Mouse (Mus musculus) G1E (cell line): ENCODE data around the gene Strbp. TPM values are rescaled to one million over a fixed set of nuclear protein-coding genes. Genes with fewer than 3 reads are reported as not detected.

Experiments used
- ATAC-seq: 2 replicates; pipeline ENCODE4 v1.8.0; 2016; ENCODE audit warnings: mild to moderate bottlenecking; ENCODE audit not compliant: insufficient number of reproducible peaks, poor library complexity, low FRiP score, severe bottlenecking; ENCODE audit errors: extremely low read depth
- DNase-seq: peaks from one replicate; pipeline ENCODE4 v3.0.0; 2012; ENCODE audit warnings: low spot score
- H3K27me3 ChIP-seq: 2 replicates; pipeline ENCODE4 v1.6.1; 2012; ENCODE audit warnings: mild to moderate bottlenecking, low read length, inconsistent platforms; ENCODE audit not compliant: insufficient read depth
- H3K36me3 ChIP-seq: replicated peaks from 2 replicates; pipeline ENCODE3; 2012; ENCODE audit warnings: mild to moderate bottlenecking, inconsistent platforms
- H3K4me1 ChIP-seq: 2 replicates; pipeline ENCODE4 v1.6.1; 2012; ENCODE audit warnings: low read depth, low read length, inconsistent platforms, mixed read lengths; ENCODE audit not compliant: insufficient read depth
- H3K4me3 ChIP-seq: 2 replicates; pipeline ENCODE4 v1.5.1; 2012; ENCODE audit warnings: low read depth, mild to moderate bottlenecking, inconsistent platforms, low read length, moderate library complexity, mixed read lengths
- H3K9me3 ChIP-seq: replicated peaks from 2 replicates; pipeline ENCODE4 v1.6.1; 2012; ENCODE audit warnings: inconsistent platforms
- CTCF ChIP-seq: IDR thresholded peaks from 2 replicates; pipeline ENCODE4 v1.5.1; 2012; ENCODE audit warnings: low read depth, low read length, inconsistent platforms, mixed read lengths
- GATA1 ChIP-seq: IDR thresholded peaks from 2 replicates; pipeline ENCODE4 v1.6.1; 2012; ENCODE audit warnings: borderline replicate concordance, low read length, inconsistent platforms, mixed read lengths
- GATA2 ChIP-seq: IDR thresholded peaks from 2 replicates; pipeline ENCODE4 v1.6.1; 2012; ENCODE audit warnings: low read depth, low read length, inconsistent platforms, borderline replicate concordance
- POLR2AphosphoS5 ChIP-seq: IDR thresholded peaks from 2 replicates; pipeline ENCODE4 v1.6.1; 2012; ENCODE audit warnings: low read depth, low read length, inconsistent platforms; ENCODE audit not compliant: insufficient replicate concordance
- TAL1 ChIP-seq: conservative IDR thresholded peaks from 2 replicates; pipeline ENCODE4 v1.6.1; 2012; ENCODE audit warnings: low read depth, low read length, inconsistent platforms, mixed read lengths
- polyA plus RNA-seq: library from polyadenylated mRNA; stranded (reverse); fragments of >175 nt; gene quantifications from 2 replicates; pipeline ENCODE4 v1.2.3, GENCODE M21; 2012
- total RNA-seq, 2 experiments: library from RNA; stranded (forward) in 1 of 2; stranded (reverse) in 1 of 2; fragments of 200-1000 nt in 1 of 2; fragments of >200 nt in 1 of 2; fragmentation: Nextera tagmentation in 1 of 2; gene quantifications; 2 replicates each; pipeline ENCODE4 v1.2.3; 2014 to 2017

Strbp gene
- total and polyA plus RNA-seq, 3 experiments, result 26.8 to 79.2 (median 52.9) TPM

DNA sequence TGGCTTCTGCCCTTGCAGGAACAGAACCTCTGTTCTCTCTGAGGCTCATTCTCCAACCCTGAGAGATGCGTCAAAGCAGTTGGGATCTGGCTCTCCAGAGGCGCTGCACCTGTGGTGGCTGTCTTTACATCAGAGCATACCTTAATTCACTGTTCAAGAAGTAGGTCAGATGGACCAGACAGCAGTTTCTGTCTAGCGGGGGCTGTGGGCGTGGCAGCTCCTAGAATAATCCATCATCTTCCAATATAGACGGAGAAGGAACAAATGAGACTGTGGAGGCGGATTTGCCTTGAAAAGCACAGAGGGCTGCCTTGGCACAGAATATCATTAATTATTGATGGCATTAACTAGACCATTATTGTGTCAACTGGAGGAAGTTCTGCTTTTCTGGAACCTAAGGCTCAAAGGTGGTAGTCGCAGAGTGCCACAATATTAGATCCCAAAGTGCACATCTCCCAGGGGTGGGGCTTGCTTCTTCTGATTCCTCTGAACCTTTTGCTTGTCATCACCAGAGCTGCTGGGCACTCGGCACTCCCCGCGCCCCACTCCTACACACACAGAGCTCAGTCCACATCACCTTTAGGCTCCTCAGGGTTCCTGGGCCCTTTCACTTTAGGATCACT is 41.2 kb upstream of the Strbp start:
- Histone ChIP-seq H3K36me3 (no peaks in the 10 kb centered on the region), H3K4me1 (0 out of 2 replicates have a peak, but pooled peaks cover 2% of the 10 kb centered on the region), H3K27me3 (peaks cover 33% of the 10 kb centered on the region), H3K4me3 (no peak overlapping the region), H3K9me3 (no peaks in the 10 kb centered on the region)
- ATAC-seq (no peak), DNase-seq (no peak)
- no peak for TF ChIP-seq CTCF
- TF ChIP-seq GATA2, result no peak
- no peak for TF ChIP-seq TAL1
- TF ChIP-seq POLR2AphosphoS5, result no peak
- no peak for TF ChIP-seq GATA1

DNA sequence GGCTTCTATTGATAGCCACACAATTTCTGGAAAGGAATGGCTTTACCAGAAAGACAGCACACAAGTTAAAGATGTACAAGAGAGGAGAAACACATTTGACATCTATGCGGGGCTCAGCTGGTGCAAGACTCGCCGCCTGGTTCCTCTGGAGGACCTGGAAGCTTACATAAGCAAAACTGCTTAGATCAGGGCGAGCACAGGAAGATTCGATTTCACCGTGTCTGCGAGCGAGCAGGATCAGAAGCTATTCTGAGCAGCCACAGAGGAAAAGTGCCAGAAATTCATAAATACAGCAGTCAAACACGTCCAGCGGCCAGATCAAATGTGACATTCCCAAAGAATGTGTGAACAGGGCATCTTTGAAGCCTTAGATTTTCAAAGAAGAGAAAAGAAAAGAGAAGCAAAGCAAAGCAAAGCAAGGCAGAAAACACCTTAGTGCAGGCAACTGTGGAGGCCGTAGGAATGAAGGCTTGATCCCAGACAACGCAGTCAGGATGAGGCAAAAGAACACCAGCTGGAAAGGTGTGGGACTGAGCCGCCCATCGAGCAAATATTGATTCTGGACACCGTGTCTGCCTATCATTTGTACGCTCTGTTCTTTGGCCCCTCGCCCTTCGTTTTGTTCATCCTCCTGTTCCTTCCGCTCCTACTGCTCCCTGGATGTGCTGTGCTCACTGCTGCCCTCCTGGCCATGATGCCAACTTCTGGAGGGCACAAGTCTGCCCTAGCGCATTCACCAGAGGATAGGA is 38.3 kb upstream of the Strbp start:
- TF ChIP-seq GATA2 (no peak), TAL1 (no peak), GATA1 (no peak), POLR2AphosphoS5 (no peak), CTCF (no peak)
- no peak for ATAC-seq
- H3K9me3 ChIP-seq, result no peaks in the 10 kb centered on the region
- H3K27me3 ChIP-seq, result peaks cover 31% of the 10 kb centered on the region
- H3K4me1 ChIP-seq, result 0 out of 2 replicates have a peak, but pooled peaks cover 2% of the 10 kb centered on the region
- no peaks in the 10 kb centered on the region for H3K36me3 ChIP-seq
- DNase-seq, result no peak
- H3K4me3 ChIP-seq, result no peak overlapping the region

DNA sequence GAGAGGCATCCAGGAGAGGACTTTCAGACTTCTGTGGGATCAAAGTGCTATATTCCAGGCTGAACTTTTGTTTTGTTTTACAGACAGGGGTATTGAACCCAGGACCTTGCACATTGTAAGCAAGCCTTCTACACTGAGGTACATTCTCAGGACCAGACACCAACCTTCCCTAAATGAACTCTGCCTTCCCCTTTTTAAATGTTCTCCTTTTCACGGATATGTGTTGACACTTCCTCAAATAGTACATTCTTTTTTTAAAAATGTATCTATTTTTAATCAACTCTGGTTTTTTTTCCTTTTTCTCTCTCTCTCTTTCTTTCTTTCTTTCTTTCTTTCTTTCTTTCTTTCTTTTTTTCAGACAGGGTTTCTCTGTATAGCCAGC is 32.1 kb upstream of the Strbp start:
- TF ChIP-seq GATA2 (no peak), POLR2AphosphoS5 (no peak), TAL1 (no peak), GATA1 (no peak), CTCF (no peak)
- no peak overlapping the region for H3K4me3 ChIP-seq
- DNase-seq (no peak), ATAC-seq (no peak)
- peaks cover 28% of the 10 kb centered on the region for H3K27me3 ChIP-seq
- H3K9me3 ChIP-seq, result no peaks in the 10 kb centered on the region
- H3K4me1 ChIP-seq, result peaks cover 7% of the 10 kb centered on the region; the same call in 1 of the 2 replicates
- H3K36me3 ChIP-seq, result no peaks in the 10 kb centered on the region

DNA sequence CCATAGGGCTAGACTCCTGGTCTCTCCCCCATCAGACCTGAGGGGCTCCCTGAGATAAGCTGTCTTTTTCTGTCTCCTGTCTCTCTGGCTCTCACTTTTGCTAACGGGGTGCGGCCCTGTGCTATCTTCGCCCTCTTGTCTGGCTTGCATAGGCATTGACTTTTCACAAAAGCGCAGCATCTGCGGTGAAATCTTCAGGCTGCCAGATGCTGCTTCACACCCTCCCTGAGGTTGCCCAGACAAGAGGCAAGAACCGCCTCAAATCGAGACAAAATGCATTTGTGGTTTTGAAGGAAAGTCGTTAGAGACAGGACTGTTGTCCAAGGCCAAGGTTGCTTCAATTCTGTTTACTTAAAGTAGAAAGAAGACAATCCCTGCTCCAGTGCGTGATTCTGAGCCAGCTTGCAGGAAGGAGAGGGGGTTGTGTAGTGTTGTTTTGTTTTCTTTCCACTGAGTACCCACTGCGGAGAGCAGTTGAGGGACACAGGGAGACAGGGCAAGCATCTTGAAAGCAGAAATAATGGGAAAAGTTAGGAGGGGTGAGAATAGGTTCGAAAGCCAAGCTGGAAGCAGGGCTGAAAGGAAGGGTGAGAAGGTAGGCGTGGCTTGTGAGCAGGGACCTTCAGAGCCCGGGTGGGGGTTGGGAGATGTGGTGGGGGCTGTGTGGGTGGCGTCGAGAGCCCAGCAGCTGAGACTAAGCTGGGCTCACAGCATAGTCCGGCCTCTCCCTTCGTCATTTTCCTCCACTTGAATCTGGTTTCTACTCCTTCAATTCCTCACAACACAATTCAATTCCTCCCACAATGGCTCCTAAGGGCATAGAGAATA is 31.5 kb upstream of the Strbp start:
- Histone ChIP-seq H3K4me1 (peaks cover 7% of the 10 kb centered on the region; the same call in 1 of the 2 replicates), H3K4me3 (no peak overlapping the region), H3K9me3 (no peaks in the 10 kb centered on the region), H3K27me3 (peaks cover 28% of the 10 kb centered on the region), H3K36me3 (no peaks in the 10 kb centered on the region)
- TF ChIP-seq TAL1 (no peak), GATA2 (no peak), CTCF (no peak), GATA1 (no peak), POLR2AphosphoS5 (no peak)
- ATAC-seq, result no peak
- DNase-seq, result no peak

DNA sequence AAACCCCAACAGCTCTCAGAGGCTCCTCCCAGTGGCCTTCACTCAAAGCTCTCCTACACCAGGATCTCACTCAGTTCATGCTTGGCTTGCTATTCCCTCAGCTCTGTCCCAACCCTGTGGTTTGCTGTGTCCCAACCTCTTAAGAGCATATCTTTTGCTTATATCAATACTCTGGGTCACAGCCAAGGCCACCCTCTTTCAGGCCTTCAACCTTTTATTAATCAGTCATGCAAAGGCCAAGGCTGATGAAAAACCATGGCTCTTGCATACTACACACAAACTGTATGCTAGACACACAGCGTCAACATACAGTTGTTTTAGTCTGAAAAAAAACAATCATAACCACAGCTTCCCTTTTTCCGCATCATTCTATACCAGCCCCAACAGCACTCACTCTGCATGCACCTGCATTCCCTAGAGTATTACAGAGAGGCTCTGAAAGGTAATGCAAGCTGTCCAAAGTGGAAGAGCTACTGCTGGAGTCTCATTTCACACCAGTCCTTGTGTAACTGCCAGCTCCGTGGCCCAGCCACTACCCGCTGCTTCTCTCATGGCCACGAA is 27.7 kb upstream of the Strbp start:
- Histone ChIP-seq H3K4me3 (no peak overlapping the region), H3K4me1 (peaks cover 7% of the 10 kb centered on the region; the same call in 1 of the 2 replicates), H3K27me3 (peaks cover 14% of the 10 kb centered on the region), H3K9me3 (no peaks in the 10 kb centered on the region), H3K36me3 (no peaks in the 10 kb centered on the region)
- ATAC-seq (no peak), DNase-seq (no peak)
- no peak for TF ChIP-seq GATA2
- no peak for TF ChIP-seq POLR2AphosphoS5
- no peak for TF ChIP-seq GATA1

DNA sequence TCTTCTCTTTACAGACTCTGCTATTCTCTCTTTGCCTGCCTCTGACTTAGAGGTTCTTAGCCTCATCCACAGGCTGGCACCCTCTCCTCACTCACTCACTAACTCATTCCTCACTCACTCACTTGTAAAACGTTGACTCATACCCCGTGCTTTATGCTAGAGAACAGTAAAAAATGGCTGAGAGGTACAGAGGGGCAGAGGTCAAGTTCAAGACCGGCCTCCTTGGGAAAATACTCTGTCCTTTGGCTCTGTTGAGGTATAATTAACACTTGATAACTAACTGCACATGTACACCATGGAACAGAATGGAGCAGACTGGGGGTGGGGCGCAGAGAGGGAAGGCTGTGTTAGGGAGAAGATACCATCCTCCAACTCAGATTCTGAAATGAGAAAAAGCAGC is 20.6 kb upstream of the Strbp start:
- no peaks in the 10 kb centered on the region for H3K4me1 ChIP-seq
- ATAC-seq, result no peak
- H3K4me3 ChIP-seq, result no peak overlapping the region
- TF ChIP-seq GATA2 (no peak), TAL1 (no peak), CTCF (no peak), GATA1 (no peak), POLR2AphosphoS5 (no peak)
- DNase-seq, result no peak
- peaks cover 15% of the 10 kb centered on the region; the same call in 1 of the 2 replicates for H3K27me3 ChIP-seq
- no peaks in the 10 kb centered on the region for H3K36me3 ChIP-seq
- H3K9me3 ChIP-seq, result no peaks in the 10 kb centered on the region
